Comparison of ENCODE assay signal across 25 mouse cellular contexts in the genomic region with DNA sequence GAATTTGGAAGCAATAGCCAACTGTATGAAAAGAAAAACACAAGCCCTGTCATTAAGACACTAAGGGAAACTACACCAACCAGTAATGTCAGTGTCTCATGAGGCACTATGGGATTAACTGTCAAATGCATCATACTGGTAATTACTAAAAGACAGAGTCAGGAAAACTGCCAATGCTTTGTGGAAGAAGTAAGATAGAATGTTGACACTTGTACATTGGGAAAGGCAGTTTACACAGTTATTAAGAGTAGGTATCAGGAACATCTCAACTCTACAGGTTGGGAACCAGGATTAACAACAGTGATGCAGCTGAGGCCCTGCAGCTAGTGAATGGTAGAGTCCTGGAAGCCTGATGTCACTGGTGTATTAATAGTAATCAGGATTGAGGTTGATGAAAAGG. TPM values are rescaled to one million over a fixed set of nuclear protein-coding genes. Genes with fewer than 3 reads are reported as not detected.
"Had no signal": no experiment of that assay in that cellular context is flagged by ENCODE, and none has a peak within 500 bp of the region (broad histone marks: within the 10 kb centered on the region; RNA-seq: fewer than 3 reads in every experiment).

No protein-coding gene starts in this region.

- H3K9me3 ChIP-seq: neural tube, embryonic 12.5 days; neural tube, embryonic 13.5 days; neural tube, embryonic 15.5 days; stomach, embryonic 15.5 days had no signal

- DNase-seq: retina, postnatal 1 day; right cerebral cortex, adult 18-20 months; right cerebral cortex, postnatal 14 days; right cerebral cortex, postnatal 25 days; right cerebral cortex, postnatal 4 days; spleen, adult 18-20 months; thymus, adult 18-20 months; thymus, adult 2 months; thymus, postnatal 14 days; thymus, postnatal 25 days; thymus, postnatal 36 days; thymus, postnatal 4 days had no signal

- H3K9ac ChIP-seq: neural tube, embryonic 12.5 days; neural tube, embryonic 13.5 days; neural tube, embryonic 15.5 days; stomach, embryonic 15.5 days had no signal

- H3K4me1 ChIP-seq: neural tube, embryonic 12.5 days; stomach, embryonic 15.5 days had no signal

- H3K4me3 ChIP-seq: neural tube, embryonic 12.5 days; neural tube, embryonic 13.5 days; neural tube, embryonic 15.5 days; stomach, embryonic 15.5 days had no signal

- H3K27ac ChIP-seq: neural tube, embryonic 12.5 days; neural tube, embryonic 13.5 days; neural tube, embryonic 15.5 days; stomach, embryonic 15.5 days; stomach, postnatal 0 days had no signal

- H3K27me3 ChIP-seq: neural tube, embryonic 12.5 days; neural tube, embryonic 13.5 days; neural tube, embryonic 15.5 days; stomach, embryonic 15.5 days had no signal

- H3K4me2 ChIP-seq: neural tube, embryonic 12.5 days; neural tube, embryonic 13.5 days; neural tube, embryonic 15.5 days; stomach, embryonic 15.5 days had no signal

RNA-seq across cellular contexts. Expression of a gene that starts 49.9 kb away (rescaled TPM):
- total RNA-seq: neutrophil, adult 5-6 weeks had no signal
- polyA plus RNA-seq: neural tube, embryonic 12.5 days; neural tube, embryonic 13.5 days; neural tube, embryonic 14.5 days; neural tube, embryonic 15.5 days; small intestine, adult 2 months; spleen, adult 2 months; stomach, embryonic 14.5 days; stomach, embryonic 15.5 days; stomach, embryonic 16.5 days; stomach, postnatal 0 days; thymus, adult 2 months; thymus, postnatal 0 days; urinary bladder, adult 2 months had no signal
